Mouse (Mus musculus) embryonic facial prominence, embryonic 11.5 days (tissue): ENCODE measurements around the gene Vav1. TPM values are rescaled to one million over a fixed set of nuclear protein-coding genes. Genes with fewer than 3 reads are reported as not detected.

Experiments
- ATAC-seq: fragments of 200-750 bp; cut with Nextera tagmentation; replicated peaks from 2 replicates; pipeline ENCODE4 v1.8.0; 2017; ENCODE audit warnings: low read depth; ENCODE audit not compliant: insufficient number of reproducible peaks, low FRiP score, low TSS enrichment
- DNase-seq: peaks from one replicate; pipeline ENCODE4 v3.0.0-alpha.2; 2015; ENCODE audit warnings: low spot score
- H3K27ac ChIP-seq: fragments of 300-500 bp; sonication (generic); replicated peaks from 2 replicates; pipeline ENCODE4 v1.5.1; 2014; ENCODE audit warnings: mild to moderate bottlenecking, low read depth, low read length, control low read depth
- H3K27me3 ChIP-seq: fragments of 300-500 bp; sonication (generic); 2 replicates; pipeline ENCODE4 v1.6.1; 2014; ENCODE audit warnings: mild to moderate bottlenecking, low read length, moderate library complexity, mixed read lengths; ENCODE audit not compliant: control insufficient read depth, insufficient read depth
- H3K36me3 ChIP-seq: fragments of 300-500 bp; sonication (generic); replicated peaks from 2 replicates; pipeline ENCODE4 v1.6.1; 2014; ENCODE audit warnings: low read depth, mild to moderate bottlenecking, low read length, moderate library complexity, mixed read lengths; ENCODE audit not compliant: control insufficient read depth, insufficient read depth
- H3K4me1 ChIP-seq: fragments of 300-500 bp; sonication (generic); 2 replicates; pipeline ENCODE4 v1.6.1; 2014; ENCODE audit warnings: low read length, mixed read lengths; ENCODE audit not compliant: control insufficient read depth, insufficient read depth
- H3K4me2 ChIP-seq: fragments of 300-500 bp; sonication (generic); 2 replicates; pipeline ENCODE4 v1.6.1; 2014; ENCODE audit warnings: low read depth, mild to moderate bottlenecking, control low read depth, low read length, moderate library complexity
- H3K4me3 ChIP-seq: fragments of 300-500 bp; sonication (generic); 2 replicates; pipeline ENCODE4 v1.5.1; 2014; ENCODE audit warnings: low read depth, low read length, control low read depth
- H3K9ac ChIP-seq: fragments of 300-500 bp; sonication (generic); replicated peaks from 2 replicates; pipeline ENCODE4 v1.6.1; 2014; ENCODE audit warnings: mild to moderate bottlenecking, control low read depth, low read length
- H3K9me3 ChIP-seq: fragments of 300-500 bp; sonication (generic); replicated peaks from 2 replicates; pipeline ENCODE4 v1.6.1; 2016; ENCODE audit warnings: mild to moderate bottlenecking, low read length, inconsistent platforms, mixed read lengths; ENCODE audit not compliant: control insufficient read depth
- WGBS: fragments of 180-500 bp; shearing (Covaris S2); extraction: QIAGEN DNeasy Blood & Tissue Kit; methylation state at CpG from one replicate; pipeline ENCODE4 v1.1.7; 2014; 5-methylcytosine and 5-hydroxymethylcytosine counted together
- polyA plus RNA-seq: library from polyadenylated mRNA; unstranded; fragments of >200 nt; fragmentation: Nextera tagmentation; extraction: Ambion mirVana; gene quantifications from 2 replicates; pipeline ENCODE4 v1.2.1, GENCODE M21; 2014

The Vav1 gene
- polyA plus RNA-seq, 1 experiment from 2014 or later: 2.3 TPM

DNA sequence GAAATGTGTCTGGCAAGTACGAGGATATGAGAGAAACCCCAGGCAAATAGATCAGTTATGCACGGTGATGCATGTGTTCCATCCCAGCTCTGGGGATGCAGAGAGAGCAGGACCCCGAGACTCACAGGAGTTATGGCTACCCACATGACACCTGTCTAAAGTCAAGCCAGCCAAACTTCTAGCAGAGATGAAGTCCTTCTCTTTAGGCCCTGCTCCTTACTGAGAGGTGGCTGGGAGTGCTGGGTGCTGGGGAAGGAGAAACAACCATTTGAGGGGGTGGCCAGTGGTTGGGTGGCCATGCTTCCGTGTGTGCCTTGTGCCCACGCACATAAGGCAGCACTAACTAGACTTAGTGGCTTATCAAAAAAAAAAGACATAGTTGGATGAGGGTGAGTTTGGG, 71.3 kb downstream of the Vav1 start:
- H3K27ac ChIP-seq: no peak overlapping the region
- 87% methylated on average over 5 of the region's 5 CpGs for WGBS

GRCm38 (mm10) chr17:57351107-57351506, 72.2 kb downstream of the Vav1 start:
- Histone ChIP-seq H3K27me3 (no peaks in the 10 kb centered on the region), H3K4me3 (no peak overlapping the region), H3K9me3 (no peaks in the 10 kb centered on the region), H3K4me1 (no peaks in the 10 kb centered on the region), H3K4me2 (no peak overlapping the region), H3K9ac (no peak overlapping the region), H3K36me3 (no peaks in the 10 kb centered on the region), H3K27ac (no peak overlapping the region)
- no peak for ATAC-seq
- 90% methylated on average over 9 of the region's 9 CpGs for WGBS
- no peak for DNase-seq

More for the DNA sequence above, 71.3 kb downstream of the Vav1 start:
- no peaks in the 10 kb centered on the region for H3K36me3 ChIP-seq
- H3K4me2 ChIP-seq: no peak overlapping the region
- no peaks in the 10 kb centered on the region for H3K4me1 ChIP-seq
- no peaks in the 10 kb centered on the region for H3K27me3 ChIP-seq
- no peaks in the 10 kb centered on the region for H3K9me3 ChIP-seq
- no peak overlapping the region for H3K4me3 ChIP-seq
- DNase-seq (no peak), ATAC-seq (no peak)
- no peak overlapping the region for H3K9ac ChIP-seq

DNA sequence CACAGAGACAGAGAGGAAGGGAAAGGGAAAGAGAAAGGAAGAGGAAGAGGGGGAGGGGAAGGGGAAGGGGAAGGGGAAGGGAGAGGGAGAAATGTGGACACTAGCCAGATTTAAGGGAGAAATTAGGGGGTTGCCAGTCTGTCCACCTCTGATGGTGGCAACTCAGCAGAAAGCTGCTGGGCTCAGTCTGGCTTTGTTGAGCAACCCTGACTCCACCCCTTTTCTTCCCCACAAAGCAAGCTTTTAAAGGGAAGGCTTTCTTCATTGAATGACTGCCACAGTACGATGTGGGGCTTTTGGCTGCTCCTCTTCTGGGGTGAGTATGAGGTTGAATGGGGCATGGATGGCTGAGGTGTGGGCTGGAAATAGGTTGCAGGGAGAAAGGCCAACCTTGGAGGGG, 79.5 kb downstream of the Vav1 start, which contains the start of gene Adgre1:
Gene Adgre1 (plus strand): TSS at position 251 of the 400 bp plus-strand sequence.
- H3K4me2 ChIP-seq: no peak within 1 kb of the TSS
- no peak for ATAC-seq
- WGBS: 13% methylated on average over 1 of the region's 1 CpGs

GRCm38 (mm10) chr17:57359485-57360241, 80.8 kb downstream of the Vav1 start:
- no peak overlapping the region for H3K9ac ChIP-seq
- no peak overlapping the region for H3K4me3 ChIP-seq
- H3K36me3 ChIP-seq: no peaks in the 10 kb centered on the region
- no peak overlapping the region for H3K27ac ChIP-seq
- DNase-seq (no peak), ATAC-seq (no peak)
- H3K4me2 ChIP-seq: no peak overlapping the region
- 85% methylated on average over 11 of the region's 11 CpGs for WGBS
- H3K27me3 ChIP-seq: no peaks in the 10 kb centered on the region
- H3K9me3 ChIP-seq: no peaks in the 10 kb centered on the region
- H3K4me1 ChIP-seq: no peaks in the 10 kb centered on the region

More for the DNA sequence above, 79.5 kb downstream of the Vav1 start, which contains the start of gene Adgre1:
- Histone ChIP-seq H3K9me3 (no peaks in the 10 kb centered on the region), H3K27ac (no peak within 1 kb of the TSS), H3K4me1 (no peaks in the 10 kb centered on the region), H3K9ac (no peak within 1 kb of the TSS), H3K36me3 (no peaks in the 10 kb centered on the region), H3K27me3 (no peaks in the 10 kb centered on the region), H3K4me3 (no peak within 1 kb of the TSS)
- DNase-seq: no peak

Other genes with a start within 250 kb of the Vav1 start
- gene Khsrp, start 247.6 kb upstream of the Vav1 start, polyA plus RNA-seq: 38.7 and 40.0 TPM in 2 replicates
- not detected in 2 replicates for gene Slc25a41, start 237.4 kb upstream of the Vav1 start, polyA plus RNA-seq
- gene Crb3, start 220.0 kb upstream of the Vav1 start, polyA plus RNA-seq: 5.1 and 5.3 TPM in 2 replicates
- 7.1 and 7.3 TPM in 2 replicates for gene Slc25a23, start 219.2 kb upstream of the Vav1 start, polyA plus RNA-seq
- 1.5 and 1.6 TPM in 2 replicates for gene Dennd1c, start 200.6 kb upstream of the Vav1 start, polyA plus RNA-seq
- gene Tubb4a, start 191.3 kb upstream of the Vav1 start, polyA plus RNA-seq: 39.9 and 51.6 TPM in 2 replicates
- 5.2 and 5.6 TPM in 2 replicates for gene Tnfsf9, start 173.8 kb upstream of the Vav1 start, polyA plus RNA-seq
- not detected in 2 replicates for gene Cd70, start 129.3 kb upstream of the Vav1 start, polyA plus RNA-seq
- gene Tnfsf14, start 84.9 kb upstream of the Vav1 start, polyA plus RNA-seq: 0.25 TPM in 1 of 2 replicates, not detected in the other
- gene C3, start 51.0 kb upstream of the Vav1 start, polyA plus RNA-seq: 0.35 and 0.46 TPM in 2 replicates
- gene Gpr108, start 30.7 kb upstream of the Vav1 start, polyA plus RNA-seq: 26.9 and 27.6 TPM in 2 replicates
- 25.3 and 27.2 TPM in 2 replicates for gene Trip10, start 29.6 kb upstream of the Vav1 start, polyA plus RNA-seq
- 4.3 and 5.2 TPM in 2 replicates for gene Adgre1, start 79.6 kb downstream of the Vav1 start, polyA plus RNA-seq